Mouse (Mus musculus) embryonic fibroblast, embryonic 13.5 days (primary cell): Measurements from ENCODE around the gene Gm28230.

Experiments used
- CTCF ChIP-seq: IDR thresholded peaks from 2 replicates; pipeline ENCODE4 v1.5.1; 2011; ENCODE audit warnings: mild to moderate bottlenecking, control low read depth, low read length, moderate library complexity, borderline replicate concordance; ENCODE audit not compliant: insufficient read depth
- POLR2A ChIP-seq: IDR thresholded peaks from 2 replicates; pipeline ENCODE4 v1.6.1; 2011; ENCODE audit warnings: low read depth, mild to moderate bottlenecking, control low read depth, low read length, moderate library complexity

GRCm38 (mm10) chr2:74700546-74701112 lies 25.9 kb upstream of the Gm28230 start:
- TF ChIP-seq CTCF (no peak), POLR2A (no peak)
